Mouse (Mus musculus) mature B cell (primary cell): ENCODE data around the gene Ncor1.

Source experiments
- in situ Hi-C: fragments of 300-500 bp; cut with MboI; formaldehyde crosslinking; loops from 2 replicates; pipeline ENCODE4 v1.14.3; 2019

Gene Ncor1

GRCm38 (mm10) chr11:62355216-62355615, 103.1 kb downstream of the Ncor1 start:
- in situ Hi-C loops: no loop called here

- in situ Hi-C loops: no loop called here
These were observed 106.4 kb downstream of the Ncor1 start for GRCm38 (mm10) chr11:62351948-62352347.

- in situ Hi-C loops: no loop called here
These were observed 115.3 kb downstream of the Ncor1 start for GRCm38 (mm10) chr11:62343002-62343401.

- in situ Hi-C loops: no loop called here
These were observed 126.1 kb downstream of the Ncor1 start for GRCm38 (mm10) chr11:62332228-62332627.

- in situ Hi-C loops: no loop called here
These were observed 127.2 kb downstream of the Ncor1 start for GRCm38 (mm10) chr11:62331141-62331540.

- in situ Hi-C loops: no loop called here
These were observed 134.7 kb downstream of the Ncor1 start for GRCm38 (mm10) chr11:62323659-62324058.

GRCm38 (mm10) chr11:62320097-62320496, 138.2 kb downstream of the Ncor1 start:
- in situ Hi-C loops: no loop called here

GRCm38 (mm10) chr11:62317746-62318145, 140.6 kb downstream of the Ncor1 start:
- in situ Hi-C loops: no loop called here

GRCm38 (mm10) chr11:62314984-62315383, 143.4 kb downstream of the Ncor1 start:
- in situ Hi-C loops: no loop called here

- in situ Hi-C loops: no loop called here
These were observed 149.0 kb downstream of the Ncor1 start for GRCm38 (mm10) chr11:62309296-62309695.

- in situ Hi-C loops: no loop called here
These were observed 152.5 kb downstream of the Ncor1 start for GRCm38 (mm10) chr11:62305866-62306265.

- in situ Hi-C loops: no loop called here
These were observed 159.5 kb downstream of the Ncor1 start for GRCm38 (mm10) chr11:62298883-62299282.

GRCm38 (mm10) chr11:62294121-62294520, 164.2 kb downstream of the Ncor1 start:
- in situ Hi-C loops: no loop called here

GRCm38 (mm10) chr11:62287700-62288099, 170.6 kb downstream of the Ncor1 start:
- in situ Hi-C loops: loop anchor here (10.0 kb wide), 2 partner anchors 163 to 233 kb away; no protein-coding TSS in a partner anchor

GRCm38 (mm10) chr11:62285020-62285419, 173.3 kb downstream of the Ncor1 start:
- in situ Hi-C loops: loop anchor here (10.0 kb wide), 2 partner anchors 160 to 230 kb away; no protein-coding TSS in a partner anchor

GRCm38 (mm10) chr11:62284020-62284419, 174.3 kb downstream of the Ncor1 start:
- in situ Hi-C loops: loop anchor here (10.0 kb wide), 2 partner anchors 159 to 229 kb away; no protein-coding TSS in a partner anchor

GRCm38 (mm10) chr11:62281601-62281997, 176.7 kb downstream of the Ncor1 start:
- in situ Hi-C loops: loop anchor here (10.0 kb wide), 2 partner anchors 157 to 227 kb away; no protein-coding TSS in a partner anchor

GRCm38 (mm10) chr11:62280675-62281600, 177.4 kb downstream of the Ncor1 start, which contains the start of the genes Zswim7 and Ttc19:
Gene Zswim7 (minus strand): TSS chr11:62281375.
Gene Ttc19 (plus strand): TSS chr11:62281473.
- in situ Hi-C loops: loop anchor here (10.0 kb wide), 2 partner anchors 156 to 226 kb away; no protein-coding TSS in a partner anchor

GRCm38 (mm10) chr11:62278027-62278426, 180.3 kb downstream of the Ncor1 start:
- in situ Hi-C loops: no loop called here

- in situ Hi-C loops: no loop called here
These were observed 181.3 kb downstream of the Ncor1 start for GRCm38 (mm10) chr11:62277086-62277485.

- in situ Hi-C loops: no loop called here
These were observed 187.5 kb downstream of the Ncor1 start for GRCm38 (mm10) chr11:62270851-62271250.

- in situ Hi-C loops: no loop called here
These were observed 189.2 kb downstream of the Ncor1 start for GRCm38 (mm10) chr11:62269097-62269496.

GRCm38 (mm10) chr11:62268381-62268780, 190.0 kb downstream of the Ncor1 start:
- in situ Hi-C loops: no loop called here
